Mouse (Mus musculus): ENCODE results near the gene Six6. TPM values are rescaled to one million over a fixed set of nuclear protein-coding genes. Genes with fewer than 3 reads are reported as not detected.

Six6 gene
- polyA plus RNA-seq, 1 experiment from 2014 or later: not detected

DNA sequence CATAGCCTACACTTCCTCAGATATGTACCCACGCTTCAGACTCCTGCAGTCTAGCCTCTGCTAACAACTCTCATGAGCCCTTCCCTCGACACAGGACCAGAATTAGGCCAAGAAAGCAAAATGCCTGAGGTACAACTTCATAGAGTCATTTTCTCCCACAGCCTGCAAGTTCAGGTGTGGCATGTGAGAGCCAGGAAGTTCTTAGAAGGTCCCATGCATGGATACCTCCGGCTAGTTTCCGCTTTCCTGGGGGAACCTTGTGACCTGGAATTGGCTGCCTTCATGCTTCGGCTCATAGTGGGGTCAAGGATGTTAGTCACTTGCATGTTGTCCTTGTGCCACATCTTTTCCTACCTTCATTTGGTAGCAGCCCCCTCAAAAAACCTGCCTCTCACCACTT lies 13.4 kb downstream of the Six6 start:
- WGBS: 76% methylated on average over 5 of the region's 5 CpGs
- Histone ChIP-seq H3K9me3 (ENCODE audit: control insufficient read depth) (no peaks in the 10 kb centered on the region), H3K27ac (ENCODE audit: low read depth, low read length) (no peak overlapping the region), H3K27me3 (replicated peaks; ENCODE audit: control insufficient read depth, insufficient read depth, low read length) (peaks cover 22% of the 10 kb centered on the region), H3K4me2 (replicated peaks; ENCODE audit: low read depth) (no peak overlapping the region), H3K36me3 (ENCODE audit: control insufficient read depth, insufficient read depth) (no peaks in the 10 kb centered on the region), H3K4me1 (replicated peaks; ENCODE audit: control insufficient read depth, insufficient read depth, low read length) (no peaks in the 10 kb centered on the region), H3K9ac (ENCODE audit: low read depth, low read length) (no peak overlapping the region), H3K4me3 (ENCODE audit: low read depth, low read length) (no peak overlapping the region)
- TF ChIP-seq CTCF (IDR thresholded peaks at IDR 0.05; ENCODE audit: low read depth): no peak
- no peak for ATAC-seq

DNA sequence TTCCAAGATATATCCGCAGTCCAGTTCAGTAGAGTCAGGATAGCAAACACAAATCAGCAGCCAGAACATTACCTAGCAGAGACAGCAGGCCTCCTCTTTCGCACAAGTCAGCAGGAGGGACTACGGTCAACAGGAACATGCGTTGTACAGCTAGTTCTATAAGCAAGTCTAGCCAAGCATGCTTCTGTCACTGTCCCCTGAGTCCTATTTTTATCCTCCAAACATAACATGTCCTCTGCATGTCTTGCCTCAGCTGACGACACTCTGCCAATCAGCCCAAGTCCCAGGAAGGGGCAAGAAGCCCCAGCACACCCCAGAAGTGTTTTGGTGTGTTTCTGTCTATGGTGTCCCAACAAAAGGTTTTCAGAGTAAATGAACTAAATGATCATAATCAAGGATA lies 14.2 kb downstream of the Six6 start:
- 82% methylated on average over 5 of the region's 5 CpGs for WGBS
- no peak overlapping the region for H3K9ac ChIP-seq (ENCODE audit: low read depth, low read length)
- H3K27me3 ChIP-seq (replicated peaks; ENCODE audit: control insufficient read depth, insufficient read depth, low read length): peaks cover 17% of the 10 kb centered on the region
- no peak overlapping the region for H3K27ac ChIP-seq (ENCODE audit: low read depth, low read length)
- no peaks in the 10 kb centered on the region for H3K9me3 ChIP-seq (ENCODE audit: control insufficient read depth)
- no peak for ATAC-seq
- H3K4me3 ChIP-seq (ENCODE audit: low read depth, low read length): no peak overlapping the region
- no peak overlapping the region for H3K4me2 ChIP-seq (replicated peaks; ENCODE audit: low read depth)
- H3K36me3 ChIP-seq (ENCODE audit: control insufficient read depth, insufficient read depth): no peaks in the 10 kb centered on the region
- no peaks in the 10 kb centered on the region for H3K4me1 ChIP-seq (replicated peaks; ENCODE audit: control insufficient read depth, insufficient read depth, low read length)
- no peak for TF ChIP-seq CTCF (IDR thresholded peaks at IDR 0.05; ENCODE audit: low read depth)

DNA sequence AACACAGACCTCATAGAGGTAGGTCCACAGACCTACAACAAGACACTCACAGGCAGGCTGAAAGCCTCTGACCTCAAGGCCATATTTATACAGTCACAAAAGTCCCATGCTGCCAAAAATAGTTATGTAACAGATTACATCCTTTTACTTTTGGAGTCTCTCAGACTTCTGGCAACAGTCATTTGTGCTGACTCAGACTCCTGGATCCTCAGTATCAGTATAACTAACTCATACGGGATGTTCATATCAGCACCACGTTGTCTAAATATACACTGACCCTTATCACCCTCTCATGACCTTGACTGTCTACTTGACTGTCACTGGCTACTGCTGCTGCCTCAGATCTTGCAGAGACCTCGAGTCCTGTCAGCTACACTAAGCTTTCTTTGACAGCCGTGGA lies 15.2 kb downstream of the Six6 start:
- H3K4me2 ChIP-seq (replicated peaks; ENCODE audit: low read depth): no peak overlapping the region
- H3K4me3 ChIP-seq (ENCODE audit: low read depth, low read length): no peak overlapping the region
- peaks cover 10% of the 10 kb centered on the region for H3K27me3 ChIP-seq (replicated peaks; ENCODE audit: control insufficient read depth, insufficient read depth, low read length)
- no peak for TF ChIP-seq CTCF (IDR thresholded peaks at IDR 0.05; ENCODE audit: low read depth)
- no peaks in the 10 kb centered on the region for H3K9me3 ChIP-seq (ENCODE audit: control insufficient read depth)
- WGBS: 32% methylated on average over 4 of the region's 4 CpGs
- no peaks in the 10 kb centered on the region for H3K36me3 ChIP-seq (ENCODE audit: control insufficient read depth, insufficient read depth)
- no peak for ATAC-seq
- H3K27ac ChIP-seq (ENCODE audit: low read depth, low read length): no peak overlapping the region
- no peak overlapping the region for H3K9ac ChIP-seq (ENCODE audit: low read depth, low read length)
- no peaks in the 10 kb centered on the region for H3K4me1 ChIP-seq (replicated peaks; ENCODE audit: control insufficient read depth, insufficient read depth, low read length)

DNA sequence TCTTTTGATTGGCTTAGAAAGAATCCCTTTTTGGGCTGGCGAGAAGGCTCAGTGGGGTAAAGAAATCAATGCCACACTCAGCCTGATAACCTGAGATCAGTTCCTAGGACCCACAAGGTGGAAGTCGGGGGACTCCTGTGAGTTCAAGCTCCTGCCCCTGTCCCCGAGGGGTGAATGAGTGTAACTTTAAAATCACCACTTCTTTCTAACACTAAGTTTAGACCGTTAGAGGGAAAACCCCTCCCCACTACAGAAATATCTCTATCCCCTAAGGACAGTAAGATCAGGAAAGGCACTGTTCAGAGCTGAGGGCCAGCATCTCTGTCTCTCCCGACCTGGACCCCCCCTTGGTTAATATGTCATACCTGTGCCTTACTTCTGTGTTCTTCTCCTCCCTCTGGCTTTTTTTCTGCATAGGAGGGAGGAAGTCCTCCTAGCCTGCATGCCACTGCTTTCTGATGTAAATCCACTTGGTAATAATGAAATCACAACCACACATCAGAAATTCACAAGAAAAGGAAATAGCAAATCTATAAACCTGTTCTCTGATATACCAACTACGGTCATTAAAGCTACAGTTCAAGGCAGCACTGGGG lies 18.2 kb downstream of the Six6 start:
- Histone ChIP-seq H3K4me1 (replicated peaks; ENCODE audit: control insufficient read depth, insufficient read depth, low read length) (no peaks in the 10 kb centered on the region), H3K27ac (ENCODE audit: low read depth, low read length) (no peak overlapping the region), H3K9ac (ENCODE audit: low read depth, low read length) (no peak overlapping the region), H3K4me2 (replicated peaks; ENCODE audit: low read depth) (no peak overlapping the region), H3K27me3 (replicated peaks; ENCODE audit: control insufficient read depth, insufficient read depth, low read length) (peaks cover 6% of the 10 kb centered on the region; the same call in 1 of the 2 replicates), H3K9me3 (ENCODE audit: control insufficient read depth) (no peaks in the 10 kb centered on the region), H3K4me3 (ENCODE audit: low read depth, low read length) (no peak overlapping the region), H3K36me3 (ENCODE audit: control insufficient read depth, insufficient read depth) (no peaks in the 10 kb centered on the region)
- TF ChIP-seq CTCF (IDR thresholded peaks at IDR 0.05; ENCODE audit: low read depth): no peak
- ATAC-seq: no peak
- WGBS: 66% methylated on average over 6 of the region's 6 CpGs

- TF ChIP-seq CTCF (IDR thresholded peaks at IDR 0.05; ENCODE audit: low read depth): no peak
- H3K9me3 ChIP-seq (ENCODE audit: control insufficient read depth): no peaks in the 10 kb centered on the region
- no peak overlapping the region for H3K27ac ChIP-seq (ENCODE audit: low read depth, low read length)
- H3K9ac ChIP-seq (ENCODE audit: low read depth, low read length): no peak overlapping the region
- 87% methylated on average over 3 of the region's 3 CpGs for WGBS
- H3K27me3 ChIP-seq (replicated peaks; ENCODE audit: control insufficient read depth, insufficient read depth, low read length): peaks cover under 1% of the 10 kb centered on the region; the same call in 1 of the 2 replicates
- no peak for ATAC-seq
- no peak overlapping the region for H3K4me3 ChIP-seq (ENCODE audit: low read depth, low read length)
- H3K4me1 ChIP-seq (replicated peaks; ENCODE audit: control insufficient read depth, insufficient read depth, low read length): no peaks in the 10 kb centered on the region
- H3K36me3 ChIP-seq (ENCODE audit: control insufficient read depth, insufficient read depth): no peaks in the 10 kb centered on the region
- no peak overlapping the region for H3K4me2 ChIP-seq (replicated peaks; ENCODE audit: low read depth)
Observed at GRCm38 (mm10) chr12:72958446-72958845, 18.8 kb downstream of the Six6 start.

DNA sequence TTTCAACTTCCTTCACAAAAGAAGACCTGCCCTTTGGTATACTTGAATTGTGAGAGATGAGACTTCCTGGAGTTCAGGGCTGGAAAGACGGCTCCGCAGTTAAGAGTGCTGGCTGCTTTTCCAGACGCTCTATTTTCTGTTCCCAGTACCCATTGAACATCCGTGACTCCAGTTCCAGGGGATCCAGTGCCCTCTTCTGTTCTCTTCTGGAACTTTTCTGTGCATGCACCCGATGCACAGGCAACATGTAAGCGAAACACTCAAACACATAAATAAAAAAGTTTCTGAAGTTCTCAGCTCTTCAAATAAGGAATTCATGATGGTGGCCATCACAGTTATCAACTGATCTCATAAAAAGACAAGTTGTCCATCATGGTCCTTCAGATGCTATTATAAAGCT lies 23.1 kb downstream of the Six6 start:
- no peaks in the 10 kb centered on the region for H3K36me3 ChIP-seq (ENCODE audit: control insufficient read depth, insufficient read depth)
- H3K9me3 ChIP-seq (ENCODE audit: control insufficient read depth): no peaks in the 10 kb centered on the region
- TF ChIP-seq CTCF (IDR thresholded peaks at IDR 0.05; ENCODE audit: low read depth): 0 out of 2 replicates have a peak, but pooled peaks have one; percentile 13
- no peak overlapping the region for H3K27ac ChIP-seq (ENCODE audit: low read depth, low read length)
- H3K4me3 ChIP-seq (ENCODE audit: low read depth, low read length): no peak overlapping the region
- H3K4me1 ChIP-seq (replicated peaks; ENCODE audit: control insufficient read depth, insufficient read depth, low read length): no peaks in the 10 kb centered on the region
- no peak for ATAC-seq
- H3K27me3 ChIP-seq (replicated peaks; ENCODE audit: control insufficient read depth, insufficient read depth, low read length): no peaks in the 10 kb centered on the region
- no peak overlapping the region for H3K4me2 ChIP-seq (replicated peaks; ENCODE audit: low read depth)
- 67% methylated on average over 6 of the region's 6 CpGs for WGBS
- H3K9ac ChIP-seq (ENCODE audit: low read depth, low read length): no peak overlapping the region

DNA sequence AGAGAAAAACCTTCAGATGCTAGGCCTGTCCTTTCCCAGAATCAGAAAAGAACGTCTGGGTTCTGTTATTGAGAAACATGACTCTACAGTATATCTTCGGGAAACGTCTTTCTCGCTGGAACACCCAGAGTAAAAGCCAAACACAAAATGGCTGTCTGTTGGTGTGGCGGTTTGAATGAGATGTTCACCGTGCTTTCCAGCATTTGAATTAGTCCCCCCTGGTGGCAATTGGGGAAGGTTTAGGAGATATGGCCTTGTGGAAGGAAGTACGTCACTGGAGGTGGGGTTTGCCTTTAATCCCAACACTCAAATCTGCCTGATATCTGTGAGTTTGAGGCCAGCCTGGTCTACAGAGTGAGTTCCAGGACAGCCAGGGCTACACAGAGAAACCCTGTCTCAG lies 27.8 kb downstream of the Six6 start:
- 78% methylated on average over 7 of the region's 7 CpGs for WGBS
- H3K9ac ChIP-seq (ENCODE audit: low read depth, low read length): no peak overlapping the region
- no peaks in the 10 kb centered on the region for H3K36me3 ChIP-seq (ENCODE audit: control insufficient read depth, insufficient read depth)
- H3K4me3 ChIP-seq (ENCODE audit: low read depth, low read length): no peak overlapping the region
- no peaks in the 10 kb centered on the region for H3K9me3 ChIP-seq (ENCODE audit: control insufficient read depth)
- H3K4me2 ChIP-seq (replicated peaks; ENCODE audit: low read depth): no peak overlapping the region
- H3K27me3 ChIP-seq (replicated peaks; ENCODE audit: control insufficient read depth, insufficient read depth, low read length): no peaks in the 10 kb centered on the region
- TF ChIP-seq CTCF (IDR thresholded peaks at IDR 0.05; ENCODE audit: low read depth): no peak
- H3K4me1 ChIP-seq (replicated peaks; ENCODE audit: control insufficient read depth, insufficient read depth, low read length): no peaks in the 10 kb centered on the region
- ATAC-seq: no peak
- no peak overlapping the region for H3K27ac ChIP-seq (ENCODE audit: low read depth, low read length)

Data from intestine, postnatal 0 days (tissue).